In genomic region chr15:70842606-70843005, GRCm38 (mm10) we compare ENCODE assay signal across 21 mouse cellular contexts.
DNase-seq lines count a peak whose midpoint lies in the region; ATAC-seq and TF ChIP-seq lines count a peak whose summit lies in the region.
"Had no signal": no experiment of that assay in that cellular context is flagged by ENCODE, and none has a peak within 500 bp of the region (broad histone marks: within the 10 kb centered on the region; RNA-seq: fewer than 3 reads in every experiment).

No protein-coding gene starts in this region.

- H3K27me3 ChIP-seq in forebrain, embryonic 14.5 days (replicated peaks; ENCODE audit: control insufficient read depth, insufficient read depth, low read length): no peaks in the 10 kb centered on the region
- no peaks in the 10 kb centered on the region for H3K27me3 ChIP-seq in forebrain, embryonic 10.5 days (ENCODE audit: poor library complexity, severe bottlenecking)
- no peaks in the 10 kb centered on the region for H3K27me3 ChIP-seq in forebrain, embryonic 16.5 days (replicated peaks; ENCODE audit: control insufficient read depth, insufficient read depth, low read length)
- H3K27me3 ChIP-seq in forebrain, postnatal 0 days (ENCODE audit: insufficient read depth, low read length): no peaks in the 10 kb centered on the region
- no peaks in the 10 kb centered on the region for H3K27me3 ChIP-seq in liver, embryonic 11.5 days (replicated peaks; ENCODE audit: control insufficient read depth, insufficient read depth, low read length)
- H3K27me3 ChIP-seq: embryonic facial prominence, embryonic 13.5 days; embryonic facial prominence, embryonic 15.5 days; Patski had no signal

- no peaks in the 10 kb centered on the region for H3K9me3 ChIP-seq in forebrain, embryonic 14.5 days (replicated peaks; ENCODE audit: control insufficient read depth, low read length)
- no peaks in the 10 kb centered on the region for H3K9me3 ChIP-seq in forebrain, embryonic 10.5 days
- H3K9me3 ChIP-seq in forebrain, embryonic 16.5 days (ENCODE audit: control insufficient read depth, low read length): no peaks in the 10 kb centered on the region
- no peaks in the 10 kb centered on the region for H3K9me3 ChIP-seq in forebrain, postnatal 0 days (ENCODE audit: low read length)
- H3K9me3 ChIP-seq in liver, embryonic 11.5 days (ENCODE audit: control insufficient read depth, low read length): no peaks in the 10 kb centered on the region
- H3K9me3 ChIP-seq: embryonic facial prominence, embryonic 13.5 days; embryonic facial prominence, embryonic 15.5 days had no signal

- WGBS in forebrain, embryonic 14.5 days: 27% methylated on average over 1 of the region's 1 CpGs
- 87% methylated on average over 1 of the region's 1 CpGs for WGBS in forebrain, embryonic 10.5 days
- WGBS in forebrain, embryonic 16.5 days: 31% methylated on average over 1 of the region's 1 CpGs
- WGBS in forebrain, postnatal 0 days: 26% methylated on average over 1 of the region's 1 CpGs
- whole genome bisulfite sequencing in liver, embryonic 11.5 days: 73% methylated on average over 1 of the region's 1 CpGs

- peak; percentile 37 for DNase-seq in forebrain, embryonic 14.5 days (ENCODE audit: low spot score)
- no peak for DNase-seq in forebrain, embryonic 10.5 days (ENCODE audit: extremely low spot score, low spot score)
- DNase-seq in forebrain, postnatal 0 days: no peak
- DNase-seq in brain, embryonic 14.5 days (ENCODE audit: low read depth): peak; percentile 45
- DNase-seq in liver, embryonic 11.5 days (ENCODE audit: low spot score): no peak
- DNase-seq: adrenal gland, adult 8-10 months; adrenal gland, postnatal 14 days; adrenal gland, postnatal 36 days; cerebellum, adult 11 months; cerebellum, adult 18-20 months; cerebellum, adult 8-10 months; cerebellum, adult 9-11 months; cerebellum, postnatal 14 days; cerebellum, postnatal 36 days; embryo, embryonic 11 days had no signal

- no peak for TF ChIP-seq POLR2A in brain, embryonic 14.5 days (IDR thresholded peaks at IDR 0.05; ENCODE audit: borderline replicate concordance, extremely low read depth, insufficient read depth, insufficient read length, poor library complexity, severe bottlenecking)

- no peak overlapping the region for H3K4me3 ChIP-seq in forebrain, embryonic 14.5 days (ENCODE audit: low read depth, low read length)
- no peak overlapping the region for H3K4me3 ChIP-seq in forebrain, embryonic 10.5 days
- no peak overlapping the region for H3K4me3 ChIP-seq in forebrain, embryonic 16.5 days (replicated peaks; ENCODE audit: low read length)
- H3K4me3 ChIP-seq in forebrain, postnatal 0 days (ENCODE audit: low read depth, low read length): no peak overlapping the region
- no peak overlapping the region for H3K4me3 ChIP-seq in liver, embryonic 11.5 days (ENCODE audit: low read depth, low read length)
- H3K4me3 ChIP-seq: embryonic facial prominence, embryonic 13.5 days; embryonic facial prominence, embryonic 15.5 days; erythroblast, embryonic 14.5 days had no signal

- H3K27ac ChIP-seq in forebrain, embryonic 14.5 days (ENCODE audit: low read depth, low read length): no peak overlapping the region
- H3K27ac ChIP-seq in forebrain, embryonic 10.5 days: no peak overlapping the region
- H3K27ac ChIP-seq in forebrain, embryonic 16.5 days (ENCODE audit: low read length): no peak overlapping the region
- H3K27ac ChIP-seq in forebrain, postnatal 0 days (ENCODE audit: low read depth, low read length): no peak overlapping the region
- H3K27ac ChIP-seq in liver, embryonic 11.5 days (ENCODE audit: low read depth, low read length): no peak overlapping the region
- H3K27ac ChIP-seq: embryonic facial prominence, embryonic 13.5 days; embryonic facial prominence, embryonic 15.5 days had no signal

- no peak overlapping the region for H3K9ac ChIP-seq in forebrain, embryonic 14.5 days (ENCODE audit: low read length)
- H3K9ac ChIP-seq in forebrain, embryonic 16.5 days (replicated peaks; ENCODE audit: low read depth, low read length): no peak overlapping the region
- H3K9ac ChIP-seq in forebrain, postnatal 0 days: no peak overlapping the region
- no peak overlapping the region for H3K9ac ChIP-seq in liver, embryonic 11.5 days (ENCODE audit: low read depth, low read length)
- H3K9ac ChIP-seq: embryonic facial prominence, embryonic 13.5 days; embryonic facial prominence, embryonic 15.5 days had no signal

- ATAC-seq in forebrain, embryonic 14.5 days: peak; percentile 52; the same call in 1 of the 2 replicates
- ATAC-seq in forebrain, embryonic 16.5 days: 0 out of 2 replicates have a peak, but pooled peaks have one; percentile 52
- ATAC-seq in forebrain, postnatal 0 days: no peak
- ATAC-seq in liver, embryonic 11.5 days (replicated peaks; ENCODE audit: low FRiP score): no peak
- ATAC-seq: activated CD4-positive, CD25-positive, alpha-beta regulatory T cell, adult 4 months; Patski had no signal

- no peak overlapping the region for H3K4me2 ChIP-seq in forebrain, embryonic 14.5 days (ENCODE audit: low read length)
- no peak overlapping the region for H3K4me2 ChIP-seq in forebrain, embryonic 16.5 days (ENCODE audit: low read length)
- no peak overlapping the region for H3K4me2 ChIP-seq in forebrain, postnatal 0 days (ENCODE audit: low read depth)
- H3K4me2 ChIP-seq in liver, embryonic 11.5 days: no peak overlapping the region
- H3K4me2 ChIP-seq: embryonic facial prominence, embryonic 13.5 days; embryonic facial prominence, embryonic 15.5 days had no signal

- TF ChIP-seq CTCF in forebrain, postnatal 0 days (IDR thresholded peaks at IDR 0.05; ENCODE audit: low read depth): no peak
- TF ChIP-seq CTCF in brain, embryonic 14.5 days (IDR thresholded peaks at IDR 0.05; ENCODE audit: borderline replicate concordance, extremely low read depth, insufficient read depth, insufficient read length): no peak

- H3K4me1 ChIP-seq in forebrain, embryonic 14.5 days (ENCODE audit: control insufficient read depth, insufficient read depth, low read length): no peaks in the 10 kb centered on the region
- no peaks in the 10 kb centered on the region for H3K4me1 ChIP-seq in forebrain, embryonic 10.5 days
- no peaks in the 10 kb centered on the region for H3K4me1 ChIP-seq in forebrain, embryonic 16.5 days (replicated peaks; ENCODE audit: control insufficient read depth, insufficient read depth, low read length)
- no peaks in the 10 kb centered on the region for H3K4me1 ChIP-seq in forebrain, postnatal 0 days (ENCODE audit: insufficient read depth)
- no peaks in the 10 kb centered on the region for H3K4me1 ChIP-seq in liver, embryonic 11.5 days (replicated peaks; ENCODE audit: control insufficient read depth, insufficient read depth, low read length)
- H3K4me1 ChIP-seq: embryonic facial prominence, embryonic 13.5 days; embryonic facial prominence, embryonic 15.5 days had no signal

- H3K36me3 ChIP-seq in forebrain, embryonic 14.5 days (ENCODE audit: control insufficient read depth, insufficient read depth, low read length): no peaks in the 10 kb centered on the region
- no peaks in the 10 kb centered on the region for H3K36me3 ChIP-seq in forebrain, embryonic 10.5 days (replicated peaks)
- H3K36me3 ChIP-seq in forebrain, embryonic 16.5 days (ENCODE audit: control insufficient read depth, insufficient read depth): no peaks in the 10 kb centered on the region
- no peaks in the 10 kb centered on the region for H3K36me3 ChIP-seq in forebrain, postnatal 0 days (ENCODE audit: insufficient read depth)
- H3K36me3 ChIP-seq in liver, embryonic 11.5 days (ENCODE audit: control insufficient read depth, insufficient read depth, low read length): no peaks in the 10 kb centered on the region
- H3K36me3 ChIP-seq: embryonic facial prominence, embryonic 13.5 days; embryonic facial prominence, embryonic 15.5 days had no signal

Comparison
In these comparisons a context has a peak if more than half of its experiments do, and no peak if none do; other contexts are left out.
1. ATAC-seq: peak in forebrain, embryonic 14.5 days (single experiment) and forebrain, embryonic 16.5 days (single experiment); none in forebrain, postnatal 0 days (single experiment) and liver, embryonic 11.5 days (single experiment).
2. DNase-seq: peak in forebrain, embryonic 14.5 days (single experiment) and brain, embryonic 14.5 days (single experiment); none in forebrain, embryonic 10.5 days (single experiment), forebrain, postnatal 0 days (single experiment) and liver, embryonic 11.5 days (single experiment).